Mouse (Mus musculus): ENCODE measurements at regions not wholly inside any gene's neighbourhood (a gene's known extent, or its start where the extent isn't known, plus 50 kb on each side); places are given as distances from the start of the nearest gene placed in this dataset.

DNA sequence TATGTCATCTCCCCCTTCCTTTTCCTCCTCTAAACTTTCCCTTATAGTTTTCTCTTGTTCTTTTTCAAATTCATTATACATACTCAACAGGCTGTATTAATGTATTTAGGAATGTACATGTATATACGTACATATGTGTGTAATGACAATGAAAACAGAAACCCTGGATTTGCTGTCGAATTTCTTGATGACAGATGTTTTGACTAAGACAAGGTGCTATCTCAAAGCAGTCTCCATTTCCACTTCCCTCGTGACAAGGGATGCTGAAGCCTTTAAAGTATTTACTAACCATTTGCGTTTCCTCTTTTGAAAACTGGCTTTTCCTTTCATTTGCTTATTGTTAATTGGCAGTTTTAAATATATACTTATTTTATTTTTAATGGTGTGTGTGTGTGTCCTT, 171.3 kb upstream of the Nrip1 start:
- no peak for TF ChIP-seq CTCF (IDR thresholded peaks at IDR 0.05; ENCODE audit: extremely low read depth, insufficient read depth, insufficient read length, insufficient replicate concordance)
- TF ChIP-seq POLR2A (IDR thresholded peaks at IDR 0.05; ENCODE audit: low read depth, low read length): no peak
